Mouse (Mus musculus): ENCODE results near the gene Wdr90. TPM values are rescaled to one million over a fixed set of nuclear protein-coding genes. Genes with fewer than 3 reads are reported as not detected.

Gene Wdr90
- total RNA-seq, 1 experiment from 2014 or later = 23.2 TPM

- no peak for DNase-seq
Measured at GRCm38 (mm10) chr17:25877741-25878610, 16.7 kb upstream of the Wdr90 start.

GRCm38 (mm10) chr17:25877025-25877424, 15.7 kb upstream of the Wdr90 start:
- no peak for DNase-seq

GRCm38 (mm10) chr17:25876347-25876915, 15.1 kb upstream of the Wdr90 start:
- DNase-seq = peak; percentile 36

- DNase-seq = peak; percentile 95
Measured at GRCm38 (mm10) chr17:25875171-25876136, 14.2 kb upstream of the Wdr90 start.

- DNase-seq = peak; percentile 91
Measured at GRCm38 (mm10) chr17:25874721-25875170, 13.4 kb upstream of the Wdr90 start, which contains the start of gene Mettl26. Gene Mettl26, plus strand, starts transcription at chr17:25875074.

- peak; percentile 53 for DNase-seq
Measured at GRCm38 (mm10) chr17:25874148-25874720, 12.9 kb upstream of the Wdr90 start.

GRCm38 (mm10) chr17:25873405-25874147, 12.3 kb upstream of the Wdr90 start:
- no peak for DNase-seq

- DNase-seq = no peak
Measured at GRCm38 (mm10) chr17:25872676-25873075, 11.4 kb upstream of the Wdr90 start.

- peak; percentile 75 for DNase-seq
Measured at GRCm38 (mm10) chr17:25871566-25871965, 10.3 kb upstream of the Wdr90 start.

- no peak for DNase-seq
Measured at GRCm38 (mm10) chr17:25869954-25870353, 8.7 kb upstream of the Wdr90 start.

- no peak for DNase-seq
Measured at GRCm38 (mm10) chr17:25869498-25869897, 8.2 kb upstream of the Wdr90 start.

GRCm38 (mm10) chr17:25868601-25869191, 7.4 kb upstream of the Wdr90 start, which contains the start of gene Mcrip2:
Gene Mcrip2, minus strand, starts transcription at chr17:25868764.
- peak; percentile 93 for DNase-seq

- peak; percentile 90 for DNase-seq
Measured at GRCm38 (mm10) chr17:25867836-25868600, 6.7 kb upstream of the Wdr90 start.

- DNase-seq = no peak
Measured at GRCm38 (mm10) chr17:25867509-25867835, 6.2 kb upstream of the Wdr90 start.

- peak; percentile 44 for DNase-seq
Measured at GRCm38 (mm10) chr17:25866172-25866571, 4.9 kb upstream of the Wdr90 start.

- no peak for DNase-seq
Measured at GRCm38 (mm10) chr17:25865288-25865687, 4.0 kb upstream of the Wdr90 start.

GRCm38 (mm10) chr17:25864311-25864710, 3.0 kb upstream of the Wdr90 start:
- peak; percentile 52 for DNase-seq

- DNase-seq = no peak
Measured at GRCm38 (mm10) chr17:25863681-25864080, 2.4 kb upstream of the Wdr90 start.

- DNase-seq = no peak
Measured at GRCm38 (mm10) chr17:25861704-25862612, 657 bp upstream of the Wdr90 start.
